Comparison of ENCODE assay signal across 9 mouse cellular contexts in the genomic region with DNA sequence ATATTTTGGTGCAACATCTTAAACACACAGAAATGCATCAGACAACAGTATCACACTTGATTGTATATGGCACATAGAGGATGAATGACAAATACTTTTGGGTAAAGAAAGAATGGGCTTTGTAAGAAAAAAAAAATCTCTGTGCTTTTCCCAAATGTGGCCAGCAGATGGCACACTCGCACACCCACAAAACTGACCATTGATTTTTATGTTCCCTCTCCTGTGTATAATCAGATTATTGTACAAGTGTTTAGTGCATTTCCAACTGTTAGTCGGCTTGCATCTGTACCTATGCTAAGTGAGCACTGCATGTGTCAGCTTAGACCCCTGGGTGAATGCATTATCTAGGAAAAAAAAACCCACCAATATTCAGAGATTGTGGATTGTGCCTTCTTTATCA. TPM values are rescaled to one million over a fixed set of nuclear protein-coding genes. Genes with fewer than 3 reads are reported as not detected.
DNase-seq lines count a peak whose midpoint lies in the region; ATAC-seq lines count a peak whose summit lies in the region.
"Had no signal": no experiment of that assay in that cellular context is flagged by ENCODE, and none has a peak within 500 bp of the region (broad histone marks: within the 10 kb centered on the region; RNA-seq: fewer than 3 reads in every experiment).

No protein-coding gene starts in this region.

- no peaks in the 10 kb centered on the region for H3K36me3 ChIP-seq in splenic B cell, adult 2 months (ENCODE audit: control insufficient read depth, insufficient read depth, low read length, poor library complexity, severe bottlenecking)
- H3K36me3 ChIP-seq: hindbrain, embryonic 15.5 days had no signal

- intact Hi-C loops in heart, postnatal 10 days (cut with DNase I) = loop anchor here (1.0 to 5.0 kb wide), 3 partner anchors 144 to 474 kb away; no protein-coding TSS in a partner anchor
- intact Hi-C loops in heart, postnatal 25 days (cut with DNase I) = no loop called here

- H3K27me3 ChIP-seq in splenic B cell, adult 2 months (ENCODE audit: control insufficient read depth, insufficient read depth, low read length, poor library complexity, severe bottlenecking) = no peaks in the 10 kb centered on the region
- H3K27me3 ChIP-seq: hindbrain, embryonic 15.5 days had no signal

- no peak for ATAC-seq in erythroid progenitor cell, adult 5-6 weeks (replicated peaks; ENCODE audit: low FRiP score, poor library complexity, severe bottlenecking)

- peak; percentile 2 to 34 for DNase-seq in heart, postnatal 10 days
- no peak for DNase-seq in heart, postnatal 25 days (ENCODE audit: low spot score)
- peak; percentile 32 for DNase-seq in right cerebral cortex, postnatal 4 days
- DNase-seq in right cerebral cortex, postnatal 25 days = no peak
- DNase-seq in cerebellum, adult 9-10 months = peak; percentile 60
- DNase-seq in kidney, postnatal 10 days = peak; percentile 20
- DNase-seq in splenic B cell, adult 2 months (ENCODE audit: low read depth, low spot score) = peak; percentile 35

RNA-seq across cellular contexts. Expression of a gene that starts 56.4 kb away (rescaled TPM):
- total RNA-seq in heart, postnatal 10 days (2021) = not detected
- total RNA-seq in heart, postnatal 25 days (2021) = not detected
- not detected in 2 replicates for total RNA-seq in erythroid progenitor cell, adult 5-6 weeks (2015; ENCODE audit: low replicate concordance)
- not detected in 2 replicates for total RNA-seq in erythroid progenitor cell, adult 5-6 weeks (2017; ENCODE audit: low replicate concordance)

Comparison
In these comparisons a context has a peak if more than half of its experiments do, and no peak if none do; other contexts are left out.
1. DNase-seq: peak in heart, postnatal 10 days (2 of 2), right cerebral cortex, postnatal 4 days (single experiment), cerebellum, adult 9-10 months (single experiment), kidney, postnatal 10 days (single experiment) and splenic B cell, adult 2 months (single experiment); none in heart, postnatal 25 days (single experiment) and right cerebral cortex, postnatal 25 days (single experiment).